14 mouse cellular contexts compared by ENCODE assay signal in the genomic region with DNA sequence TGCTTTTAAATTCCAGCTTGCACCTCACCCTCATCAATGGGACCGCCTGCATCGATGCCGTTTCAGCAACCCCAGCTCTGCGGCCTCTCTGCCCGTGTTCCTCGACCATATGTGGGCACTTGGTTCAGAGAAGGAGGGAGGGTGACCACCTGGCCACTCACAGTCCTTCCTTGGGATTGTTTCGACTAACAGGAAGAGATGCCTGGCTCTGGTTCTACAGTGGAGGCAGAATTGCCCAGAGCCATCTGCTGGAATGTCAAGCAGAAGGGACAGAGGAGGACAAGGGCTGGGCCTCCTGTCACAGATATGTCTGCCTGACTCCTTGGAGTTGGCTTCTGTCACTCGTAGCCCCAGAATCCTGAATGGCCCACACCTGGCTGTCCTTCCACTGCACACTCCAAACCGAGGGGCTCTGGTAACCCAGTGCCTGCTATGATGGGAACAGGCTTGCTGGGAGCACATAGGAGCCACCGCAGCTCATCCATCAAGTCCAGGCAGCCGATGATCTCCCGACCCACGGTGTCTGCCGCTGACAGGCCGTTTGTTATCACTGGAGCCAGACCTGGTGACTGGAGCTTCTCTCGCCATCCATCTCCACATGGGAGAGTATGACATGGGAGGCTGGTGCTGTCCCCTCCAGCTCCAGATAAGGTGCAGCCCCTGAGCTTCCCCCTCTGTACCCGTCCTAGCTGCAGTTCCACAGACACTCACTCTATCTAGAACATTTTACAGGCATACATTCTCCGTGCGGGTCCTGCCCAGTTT. TPM values are rescaled to one million over a fixed set of nuclear protein-coding genes. Genes with fewer than 3 reads are reported as not detected.
DNase-seq lines count a peak whose midpoint lies in the region; ATAC-seq and TF ChIP-seq lines count a peak whose summit lies in the region.
"Had no signal": no experiment of that assay in that cellular context is flagged by ENCODE, and none has a peak within 500 bp of the region (broad histone marks: within the 10 kb centered on the region; RNA-seq: fewer than 3 reads in every experiment).

No protein-coding gene starts in this region.

- H3K9ac ChIP-seq in intestine, embryonic 15.5 days: no peak overlapping the region
- H3K9ac ChIP-seq in intestine, postnatal 0 days (ENCODE audit: low read depth, low read length): no peak overlapping the region
- H3K9ac ChIP-seq in liver, postnatal 0 days (replicated peaks): no peak overlapping the region
- no peak overlapping the region for H3K9ac ChIP-seq in forebrain, embryonic 15.5 days (replicated peaks)
- H3K9ac ChIP-seq: limb, embryonic 12.5 days; neural tube, embryonic 12.5 days had no signal

- H3K4me3 ChIP-seq in intestine, embryonic 15.5 days (replicated peaks): no peak overlapping the region
- H3K4me3 ChIP-seq in intestine, postnatal 0 days (ENCODE audit: low read depth, low read length): no peak overlapping the region
- no peak overlapping the region for H3K4me3 ChIP-seq in liver, postnatal 0 days (ENCODE audit: low read depth, low read length)
- H3K4me3 ChIP-seq in forebrain, embryonic 15.5 days: no peak overlapping the region
- H3K4me3 ChIP-seq in kidney, adult 2 months (ENCODE audit: insufficient read depth, low read depth, low read length): no peak overlapping the region
- H3K4me3 ChIP-seq: limb, embryonic 12.5 days; midbrain, embryonic 10.5 days; neural tube, embryonic 12.5 days had no signal

- no peaks in the 10 kb centered on the region for H3K4me1 ChIP-seq in intestine, embryonic 15.5 days (replicated peaks)
- H3K4me1 ChIP-seq in intestine, postnatal 0 days (replicated peaks; ENCODE audit: control insufficient read depth, insufficient read depth, low read length): no peaks in the 10 kb centered on the region
- H3K4me1 ChIP-seq in liver, postnatal 0 days (ENCODE audit: insufficient read depth): peaks cover 25% of the 10 kb centered on the region
- peaks cover 11% of the 10 kb centered on the region for H3K4me1 ChIP-seq in forebrain, embryonic 15.5 days
- no peaks in the 10 kb centered on the region for H3K4me1 ChIP-seq in kidney, adult 2 months (ENCODE audit: control insufficient read depth, insufficient read depth, low read length)

- no peaks in the 10 kb centered on the region for H3K9me3 ChIP-seq in intestine, embryonic 15.5 days
- no peaks in the 10 kb centered on the region for H3K9me3 ChIP-seq in intestine, postnatal 0 days (ENCODE audit: control insufficient read depth)
- H3K9me3 ChIP-seq in liver, postnatal 0 days (ENCODE audit: low read length): no peaks in the 10 kb centered on the region
- H3K9me3 ChIP-seq in forebrain, embryonic 15.5 days: no peaks in the 10 kb centered on the region
- H3K9me3 ChIP-seq: limb, embryonic 12.5 days; midbrain, embryonic 10.5 days; neural tube, embryonic 12.5 days had no signal

- TF ChIP-seq CTCF in intestine, postnatal 0 days (IDR thresholded peaks at IDR 0.05; ENCODE audit: low read depth): no peak
- TF ChIP-seq CTCF in liver, postnatal 0 days (IDR thresholded peaks at IDR 0.05; ENCODE audit: low read depth): no peak
- TF ChIP-seq CTCF in kidney, adult 2 months (conservative IDR thresholded peaks at IDR 0.05; ENCODE audit: insufficient read depth, insufficient read length, low read depth, low read length): no peak

- WGBS in intestine, embryonic 15.5 days: 45% methylated on average over 19 of the region's 19 CpGs
- 54% methylated on average over 19 of the region's 19 CpGs for WGBS in intestine, postnatal 0 days
- WGBS in liver, postnatal 0 days (ENCODE audit: insufficient replicate concordance): 58% methylated on average over 19 of the region's 19 CpGs
- 81% methylated on average over 19 of the region's 19 CpGs for WGBS in forebrain, embryonic 15.5 days
- 52% methylated on average over 19 of the region's 19 CpGs for whole genome bisulfite sequencing in kidney, adult 2 months

- H3K27ac ChIP-seq in intestine, embryonic 15.5 days: no peak overlapping the region
- H3K27ac ChIP-seq in intestine, postnatal 0 days (ENCODE audit: low read depth, low read length): no peak overlapping the region
- H3K27ac ChIP-seq in liver, postnatal 0 days (ENCODE audit: low read depth): no peak overlapping the region
- H3K27ac ChIP-seq in forebrain, embryonic 15.5 days (replicated peaks): no peak overlapping the region
- no peak overlapping the region for H3K27ac ChIP-seq in kidney, adult 2 months (ENCODE audit: insufficient read depth, low read depth, low read length)
- H3K27ac ChIP-seq: limb, embryonic 12.5 days; midbrain, embryonic 10.5 days; neural tube, embryonic 12.5 days had no signal

- ATAC-seq in intestine, embryonic 15.5 days: peak; percentile 39; the same call in 1 of the 2 replicates
- no peak for ATAC-seq in intestine, postnatal 0 days
- peak; percentile 95 for ATAC-seq in liver, postnatal 0 days
- ATAC-seq in forebrain, embryonic 15.5 days (replicated peaks): no peak

- TF ChIP-seq EP300 in liver, postnatal 0 days (IDR thresholded peaks at IDR 0.05; ENCODE audit: low read depth): peak; percentile 96

- no peak overlapping the region for H3K4me2 ChIP-seq in intestine, embryonic 15.5 days (replicated peaks)
- no peak overlapping the region for H3K4me2 ChIP-seq in intestine, postnatal 0 days (replicated peaks; ENCODE audit: low read depth)
- peak overlapping the region; percentile 24 for H3K4me2 ChIP-seq in liver, postnatal 0 days (ENCODE audit: low read depth, low read length)
- H3K4me2 ChIP-seq in forebrain, embryonic 15.5 days (replicated peaks): no peak overlapping the region
- H3K4me2 ChIP-seq: limb, embryonic 12.5 days; neural tube, embryonic 12.5 days had no signal

- TF ChIP-seq POLR2A in kidney, adult 2 months (IDR thresholded peaks at IDR 0.05; ENCODE audit: low read depth, low read length): no peak

- peaks cover 32% of the 10 kb centered on the region for H3K27me3 ChIP-seq in intestine, embryonic 15.5 days (replicated peaks)
- peaks cover 21% of the 10 kb centered on the region for H3K27me3 ChIP-seq in intestine, postnatal 0 days (replicated peaks; ENCODE audit: control insufficient read depth, insufficient read depth, low read length)
- H3K27me3 ChIP-seq in liver, postnatal 0 days (ENCODE audit: insufficient read depth, low read length): 0 out of 2 replicates have a peak, but pooled peaks cover 10% of the 10 kb centered on the region
- H3K27me3 ChIP-seq in forebrain, embryonic 15.5 days: no peaks in the 10 kb centered on the region; the same call in 1 of the 2 replicates
- no peaks in the 10 kb centered on the region; the same call in 1 of the 2 replicates for H3K27me3 ChIP-seq in kidney, adult 2 months (replicated peaks; ENCODE audit: control insufficient read depth, insufficient read depth, low read length)

- H3K36me3 ChIP-seq in intestine, embryonic 15.5 days: no peaks in the 10 kb centered on the region
- no peaks in the 10 kb centered on the region for H3K36me3 ChIP-seq in intestine, postnatal 0 days (ENCODE audit: control insufficient read depth, insufficient read depth)
- no peaks in the 10 kb centered on the region for H3K36me3 ChIP-seq in liver, postnatal 0 days (replicated peaks; ENCODE audit: insufficient read depth, low read length)
- no peaks in the 10 kb centered on the region for H3K36me3 ChIP-seq in forebrain, embryonic 15.5 days
- no peaks in the 10 kb centered on the region for H3K36me3 ChIP-seq in kidney, adult 2 months (ENCODE audit: control insufficient read depth, insufficient read depth, low read length)
- H3K36me3 ChIP-seq: limb, embryonic 12.5 days; midbrain, embryonic 10.5 days; neural tube, embryonic 12.5 days had no signal

- DNase-seq in brain, adult 2 months (ENCODE audit: low read depth, low spot score): peak; percentile 91
- DNase-seq in cerebellum, postnatal 25 days: peak; percentile 57 to 64
- DNase-seq in liver, postnatal 0 days: peak; percentile 71
- DNase-seq in adrenal gland, postnatal 36 days: no peak
- no peak for DNase-seq in kidney, adult 2 months
- DNase-seq: gastrocnemius, postnatal 10 days; heart, postnatal 36 days; thymus, postnatal 25 days had no signal

RNA-seq across cellular contexts. Expression of a gene that starts 13.6 kb away (rescaled TPM):
- 4.6 and 4.7 TPM in 2 replicates for polyA plus RNA-seq in intestine, embryonic 15.5 days (2015; fragmentation: Nextera tagmentation; extraction: Ambion mirVana)
- 5.9 and 7.6 TPM in 2 replicates for polyA plus RNA-seq in intestine, postnatal 0 days (2015; fragmentation: Nextera tagmentation; extraction: Ambion mirVana)
- polyA plus RNA-seq in liver, postnatal 0 days (2015; fragmentation: Nextera tagmentation; extraction: Ambion mirVana): 2.1 and 2.4 TPM in 2 replicates
- 13.2 and 14.0 TPM in 2 replicates for polyA plus RNA-seq in forebrain, embryonic 15.5 days (2015; fragmentation: Nextera tagmentation; extraction: Ambion mirVana)
- total RNA-seq in adrenal gland, postnatal 36 days (2021): 10 to 100 TPM in 1 of 2 experiments, 1 to 10 TPM in 1; 8.7 to 13.7 TPM
- 5.5 and 6.7 TPM in 2 replicates for polyA plus RNA-seq in kidney, adult 2 months (2012; rRNA removed)

Comparison
In these comparisons a context has a peak if more than half of its experiments do, and no peak if none do; other contexts are left out.
1. ATAC-seq: peak in intestine, embryonic 15.5 days (single experiment) and liver, postnatal 0 days (single experiment); none in intestine, postnatal 0 days (single experiment) and forebrain, embryonic 15.5 days (single experiment).
2. DNase-seq: peak in brain, adult 2 months (single experiment), cerebellum, postnatal 25 days (2 of 2) and liver, postnatal 0 days (single experiment); none in adrenal gland, postnatal 36 days (0 of 2) and kidney, adult 2 months (single experiment).